Mouse (Mus musculus) bone marrow macrophage, adult 2 months (primary cell): ENCODE measurements around the gene Plk5.

Experiments used
- CTCF ChIP-seq: IDR thresholded peaks from 2 replicates; pipeline ENCODE4 v1.5.1; 2012; ENCODE audit warnings: low read depth, mild to moderate bottlenecking, low read length, moderate library complexity
- POLR2A ChIP-seq: IDR thresholded peaks from 2 replicates; pipeline ENCODE4 v1.6.1; 2012; ENCODE audit warnings: mild to moderate bottlenecking, low read depth, low read length, borderline replicate concordance

- TF ChIP-seq CTCF (no peak), POLR2A (no peak)
Measured at GRCm38 (mm10) chr10:80342749-80343424, 13.4 kb upstream of the Plk5 start.
